Mouse (Mus musculus): ENCODE data around the gene Gse1.

- TF ChIP-seq CTCF (conservative IDR thresholded peaks at IDR 0.05; ENCODE audit: low read length) (no peak), POU5F1 (IDR thresholded peaks at IDR 0.05; ENCODE audit: borderline replicate concordance, low read length) (no peak)
These were observed 116.3 kb downstream of the Gse1 start for GRCm38 (mm10) chr8:120344583-120344982.

Measured in E14TG2a.4 (cell line).